Mouse (Mus musculus) CD4-positive, CD25-positive, alpha-beta regulatory T cell, adult 4 months (primary cell): ENCODE results near the gene Larp4. TPM values are rescaled to one million over a fixed set of nuclear protein-coding genes. Genes with fewer than 3 reads are reported as not detected.

Source experiments
- ATAC-seq: one replicate; pipeline ENCODE4 v1.8.0; 2017
- polyA plus RNA-seq, 2 experiments: library from polyadenylated mRNA; unstranded; fragments of 100-300 nt; shearing (Covaris generic); gene quantifications; one replicate each; pipeline ENCODE4 v1.2.1; 2017

The Larp4 gene
- polyA plus RNA-seq, 2 experiments from 2014 or later, result 37.0 to 47.8 TPM

GRCm38 (mm10) chr15:100059626-100060311 lies 89.9 kb downstream of the Larp4 start:
- ATAC-seq, result no peak

DNA sequence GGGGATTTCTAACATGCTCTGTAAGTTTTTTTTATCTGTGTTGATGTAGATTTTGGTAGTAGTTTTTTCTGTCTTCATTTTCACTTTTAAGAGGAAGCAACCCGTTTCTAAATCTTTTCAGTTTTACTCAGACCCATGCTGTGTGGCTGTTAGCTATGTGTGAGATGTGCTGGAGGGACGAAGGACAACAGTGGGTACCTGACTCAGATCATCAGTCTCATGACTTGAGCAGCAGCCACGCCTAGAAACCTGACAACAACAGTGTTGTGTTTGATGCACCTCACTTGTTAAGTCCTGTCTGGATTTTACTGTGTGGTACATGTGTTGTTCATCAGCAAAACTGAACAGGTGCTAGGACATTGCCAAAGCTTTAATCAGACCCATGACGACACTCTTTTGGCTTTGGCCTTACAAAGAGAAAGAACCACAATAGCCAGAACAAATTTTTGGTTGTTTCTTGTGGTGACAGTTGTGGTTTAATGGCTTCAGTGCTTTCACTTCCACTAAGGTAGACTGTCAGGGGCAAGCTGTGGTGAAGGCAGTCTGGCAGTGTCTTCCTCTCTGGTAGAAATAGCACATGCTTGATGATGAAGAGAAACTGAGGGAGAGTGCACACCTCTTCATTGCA lies 90.8 kb downstream of the Larp4 start:
- ATAC-seq, result peak; percentile 79

DNA sequence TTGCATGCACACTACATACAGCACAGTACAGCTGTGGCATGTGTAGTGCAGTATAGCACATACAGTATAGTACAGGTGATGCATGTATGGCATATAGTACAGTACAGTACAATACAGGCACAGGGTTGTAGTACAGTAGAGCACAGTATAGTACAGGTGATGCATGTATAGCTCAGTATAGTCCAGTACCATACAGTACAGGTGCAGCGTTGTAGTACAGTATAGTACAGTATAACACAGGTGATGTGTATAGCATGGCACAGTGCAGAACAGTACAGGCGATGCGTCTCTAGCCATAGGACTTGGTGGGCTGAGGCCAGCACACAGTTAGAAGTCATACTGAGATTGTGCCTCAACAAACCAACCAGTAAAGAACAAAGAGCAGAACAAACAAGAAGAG lies 91.5 kb downstream of the Larp4 start:
- no peak for ATAC-seq

GRCm38 (mm10) chr15:100063229-100063773 lies 93.4 kb downstream of the Larp4 start:
- no peak for ATAC-seq

Other genes starting within 250 kb of the Larp4 start
- 100 to 1,000 TPM; 139 to 168 TPM for gene Cox14, start 244.4 kb upstream of the Larp4 start, polyA plus RNA-seq
- gene Cers5, start 197.2 kb upstream of the Larp4 start, polyA plus RNA-seq, result 10 to 100 TPM; 54.4 to 64.6 TPM
- gene Lima1, start 94.6 kb upstream of the Larp4 start, polyA plus RNA-seq, result 1 to 10 TPM; 3.0 to 3.6 TPM
- not detected for gene Fam186a, start 3.0 kb upstream of the Larp4 start, polyA plus RNA-seq
- gene Dip2b, start 68.6 kb downstream of the Larp4 start, polyA plus RNA-seq, result 10 to 100 TPM; 14.8 to 17.1 TPM